Mouse (Mus musculus) forebrain, embryonic 12.5 days (tissue): ENCODE measurements at regions not wholly inside any gene's neighbourhood (a gene's known extent, or its start where the extent isn't known, plus 50 kb on each side); places are given as distances from the start of the nearest gene placed in this dataset.
"Not testable (repeated sequence)": the region's sequence is repeated elsewhere in the genome, so short reads cannot be mapped to it uniquely, and the experiment has no call there.

ENCODE experiments used
- ATAC-seq: fragments of 200-750 bp; cut with Nextera tagmentation; 2 replicates; pipeline ENCODE4 v1.8.0; 2017; ENCODE audit warnings: moderate TSS enrichment; ENCODE audit not compliant: low FRiP score
- H3K27ac ChIP-seq: fragments of 300-500 bp; sonication (generic); 2 replicates; pipeline ENCODE4 v1.5.1; 2016; ENCODE audit warnings: mild to moderate bottlenecking
- H3K27me3 ChIP-seq: fragments of 300-500 bp; sonication (generic); 2 replicates; pipeline ENCODE4 v1.6.1; 2016; ENCODE audit warnings: mild to moderate bottlenecking
- H3K36me3 ChIP-seq: fragments of 300-500 bp; sonication (generic); replicated peaks from 2 replicates; pipeline ENCODE4 v1.6.1; 2016; ENCODE audit warnings: mild to moderate bottlenecking
- H3K4me1 ChIP-seq: fragments of 300-500 bp; sonication (generic); 2 replicates; pipeline ENCODE4 v1.6.1; 2016
- H3K4me2 ChIP-seq: fragments of 300-500 bp; sonication (generic); 2 replicates; pipeline ENCODE4 v1.6.1; 2016; ENCODE audit warnings: mild to moderate bottlenecking, moderate library complexity
- H3K4me3 ChIP-seq: fragments of 300-500 bp; sonication (generic); replicated peaks from 2 replicates; pipeline ENCODE4 v1.5.1; 2016; ENCODE audit warnings: mild to moderate bottlenecking
- H3K9ac ChIP-seq: fragments of 300-500 bp; sonication (generic); 2 replicates; pipeline ENCODE4 v1.6.1; 2016; ENCODE audit warnings: mild to moderate bottlenecking
- H3K9me3 ChIP-seq: fragments of 300-500 bp; sonication (generic); 2 replicates; pipeline ENCODE4 v1.6.1; 2016
- WGBS: fragments of 180-500 bp; shearing (Covaris S2); methylation state at CpG from one replicate; pipeline ENCODE4 v1.1.7; 2016; 5-methylcytosine and 5-hydroxymethylcytosine counted together

DNA sequence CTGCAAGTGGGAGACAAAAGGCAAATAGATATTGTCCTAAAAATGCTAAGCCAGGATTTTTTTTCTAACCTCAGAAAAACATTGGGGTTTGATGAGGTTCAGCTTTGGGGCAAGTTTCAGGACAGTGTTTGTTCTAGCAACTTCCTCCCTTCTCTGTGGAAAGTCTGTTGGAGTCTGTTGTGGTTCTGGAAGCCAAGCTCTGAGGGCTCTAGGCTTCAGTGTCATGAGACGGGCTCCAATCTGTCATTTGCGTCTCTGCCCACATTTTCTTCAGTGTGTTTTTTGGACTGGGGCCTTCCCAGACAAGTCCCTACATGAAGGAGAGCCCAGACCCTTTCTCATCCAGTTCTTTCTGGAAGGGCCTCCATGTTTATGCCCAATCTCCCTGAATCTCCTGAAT lies 90.6 kb upstream of the Slc25a13 start:
- Histone ChIP-seq H3K9me3 (no peaks in the 10 kb centered on the region), H3K9ac (no peak overlapping the region), H3K36me3 (no peaks in the 10 kb centered on the region), H3K4me2 (no peak overlapping the region), H3K4me1 (0 out of 2 replicates have a peak, but pooled peaks cover 6% of the 10 kb centered on the region), H3K27me3 (peaks cover 12% of the 10 kb centered on the region), H3K27ac (no peak overlapping the region), H3K4me3 (no peak overlapping the region)
- 94% methylated on average over 2 of the region's 2 CpGs for WGBS
- no peak for ATAC-seq

DNA sequence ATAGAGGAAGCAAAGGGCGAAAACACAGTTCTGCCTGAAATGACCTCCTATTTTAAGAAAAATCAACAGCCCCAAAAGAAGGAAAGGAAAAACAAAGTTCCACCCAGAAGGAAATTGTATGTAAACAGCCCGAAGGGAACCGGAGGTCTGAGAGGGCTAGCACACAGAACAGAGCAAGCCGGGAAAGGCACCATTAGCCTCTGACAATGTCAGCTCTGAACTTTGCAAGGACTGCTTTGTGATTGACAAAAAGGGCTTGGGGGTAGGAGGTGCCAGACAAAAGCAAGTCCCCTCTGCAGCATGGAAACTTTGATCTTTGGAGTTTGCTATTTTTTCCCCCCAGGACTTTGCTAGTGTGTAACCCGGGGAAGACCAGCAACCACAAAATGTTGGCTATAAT lies 86.8 kb upstream of the Slc25a13 start:
- no peak overlapping the region for H3K4me2 ChIP-seq
- H3K4me1 ChIP-seq: peaks cover 11% of the 10 kb centered on the region; the same call in 1 of the 2 replicates
- no peak overlapping the region for H3K4me3 ChIP-seq
- H3K27ac ChIP-seq: no peak overlapping the region
- peaks cover 15% of the 10 kb centered on the region for H3K27me3 ChIP-seq
- no peak overlapping the region for H3K9ac ChIP-seq
- no peaks in the 10 kb centered on the region for H3K36me3 ChIP-seq
- no peak for ATAC-seq
- WGBS: 14% methylated on average over 5 of the region's 5 CpGs
- no peaks in the 10 kb centered on the region for H3K9me3 ChIP-seq

- 87% methylated on average over 6 of the region's 6 CpGs for WGBS
These were observed 84.1 kb upstream of the Slc25a13 start for GRCm38 (mm10) chr6:6301001-6301510.

GRCm38 (mm10) chr6:6298867-6299852 lies 82.2 kb upstream of the Slc25a13 start:
- 63% methylated on average over 14 of the region's 14 CpGs for WGBS
- H3K27me3 ChIP-seq: peaks cover 5% of the 10 kb centered on the region

More at GRCm38 (mm10) chr6:6301001-6301510, 84.1 kb upstream of the Slc25a13 start:
- no peak for ATAC-seq
- H3K27me3 ChIP-seq: peaks cover 5% of the 10 kb centered on the region
- H3K27ac ChIP-seq: no peak overlapping the region
- H3K4me2 ChIP-seq: no peak overlapping the region
- H3K9me3 ChIP-seq: no peaks in the 10 kb centered on the region
- H3K4me3 ChIP-seq: no peak overlapping the region
- H3K36me3 ChIP-seq: no peaks in the 10 kb centered on the region
- H3K4me1 ChIP-seq: peaks cover 11% of the 10 kb centered on the region; the same call in 1 of the 2 replicates
- H3K9ac ChIP-seq: no peak overlapping the region

DNA sequence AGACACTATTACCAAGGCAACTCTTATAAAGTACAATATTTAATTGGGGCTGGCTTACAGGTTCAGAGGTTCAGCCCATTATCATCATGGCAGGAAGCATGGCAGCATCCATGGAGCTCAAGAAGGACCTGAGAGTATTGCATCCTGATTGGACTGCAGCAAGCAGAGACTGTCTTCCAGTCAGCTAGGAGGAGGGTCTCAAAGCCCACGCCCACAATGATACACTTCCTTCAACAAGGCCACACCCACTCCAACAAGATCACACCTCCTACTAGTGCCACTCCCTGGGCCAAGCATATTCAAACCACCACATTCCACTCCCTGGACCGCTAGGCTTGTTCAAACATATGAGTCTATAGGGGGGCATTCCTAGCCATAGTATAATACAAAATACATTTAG lies 78.6 kb upstream of the Slc25a13 start:
- 89% methylated on average over 2 of the region's 2 CpGs for WGBS
- not testable (repeated sequence) for H3K4me3 ChIP-seq, ATAC-seq, H3K27ac ChIP-seq, H3K4me2 ChIP-seq, H3K27me3 ChIP-seq, H3K9me3 ChIP-seq, H3K9ac ChIP-seq, H3K36me3 ChIP-seq, H3K4me1 ChIP-seq

More at GRCm38 (mm10) chr6:6298867-6299852, 82.2 kb upstream of the Slc25a13 start:
- ATAC-seq: no peak
- no peak overlapping the region for H3K4me2 ChIP-seq
- H3K4me1 ChIP-seq: peaks cover 11% of the 10 kb centered on the region; the same call in 1 of the 2 replicates
- H3K4me3 ChIP-seq: no peak overlapping the region
- no peak overlapping the region for H3K27ac ChIP-seq
- no peak overlapping the region for H3K9ac ChIP-seq
- no peaks in the 10 kb centered on the region for H3K36me3 ChIP-seq
- H3K9me3 ChIP-seq: no peaks in the 10 kb centered on the region

- Histone ChIP-seq H3K9ac (no peak overlapping the region), H3K36me3 (no peaks in the 10 kb centered on the region), H3K4me3 (no peak overlapping the region), H3K4me2 (no peak overlapping the region), H3K4me1 (no peaks in the 10 kb centered on the region), H3K27ac (no peak overlapping the region), H3K27me3 (0 out of 2 replicates have a peak, but pooled peaks cover 4% of the 10 kb centered on the region), H3K9me3 (no peaks in the 10 kb centered on the region)
- 60% methylated on average over 3 of the region's 3 CpGs for WGBS
- no peak for ATAC-seq
These were observed 74.8 kb upstream of the Slc25a13 start for GRCm38 (mm10) chr6:6291781-6292180.

DNA sequence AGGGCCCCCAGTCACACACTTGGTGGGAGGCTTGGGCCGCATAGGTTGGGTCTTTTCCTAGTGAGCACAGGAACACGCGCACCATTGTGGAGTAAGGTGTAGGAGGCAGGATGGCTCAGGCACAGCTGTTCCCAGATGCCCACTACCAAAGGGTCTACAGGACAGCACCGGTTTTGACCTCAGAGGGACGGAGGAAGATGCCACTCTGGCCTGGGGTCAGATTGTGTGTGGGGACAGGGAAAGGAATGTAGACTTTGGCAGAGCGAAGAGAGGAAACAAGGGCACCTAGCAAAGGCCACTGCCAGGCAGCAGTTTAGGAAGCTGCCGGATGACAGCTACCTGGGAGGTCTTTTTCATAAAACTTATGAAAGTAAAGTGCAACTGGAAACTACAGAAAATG lies 73.5 kb upstream of the Slc25a13 start:
- Histone ChIP-seq H3K36me3 (no peaks in the 10 kb centered on the region), H3K4me3 (no peak overlapping the region), H3K9me3 (no peaks in the 10 kb centered on the region), H3K27me3 (0 out of 2 replicates have a peak, but pooled peaks cover 4% of the 10 kb centered on the region), H3K9ac (no peak overlapping the region), H3K4me2 (no peak overlapping the region), H3K27ac (no peak overlapping the region), H3K4me1 (no peaks in the 10 kb centered on the region)
- WGBS: 93% methylated on average over 7 of the region's 7 CpGs
- no peak for ATAC-seq

- no peak overlapping the region for H3K9ac ChIP-seq
- no peak overlapping the region for H3K4me3 ChIP-seq
- H3K9me3 ChIP-seq: no peaks in the 10 kb centered on the region
- peak; percentile 63; the same call in 1 of the 2 replicates for ATAC-seq
- H3K4me1 ChIP-seq: no peaks in the 10 kb centered on the region
- 0 out of 2 replicates have a peak, but pooled peaks cover 4% of the 10 kb centered on the region for H3K27me3 ChIP-seq
- no peak overlapping the region for H3K27ac ChIP-seq
- no peak overlapping the region for H3K4me2 ChIP-seq
- no peaks in the 10 kb centered on the region for H3K36me3 ChIP-seq
- WGBS: 25% methylated on average over 6 of the region's 6 CpGs
These were observed 72.8 kb upstream of the Slc25a13 start for GRCm38 (mm10) chr6:6289806-6290205.

DNA sequence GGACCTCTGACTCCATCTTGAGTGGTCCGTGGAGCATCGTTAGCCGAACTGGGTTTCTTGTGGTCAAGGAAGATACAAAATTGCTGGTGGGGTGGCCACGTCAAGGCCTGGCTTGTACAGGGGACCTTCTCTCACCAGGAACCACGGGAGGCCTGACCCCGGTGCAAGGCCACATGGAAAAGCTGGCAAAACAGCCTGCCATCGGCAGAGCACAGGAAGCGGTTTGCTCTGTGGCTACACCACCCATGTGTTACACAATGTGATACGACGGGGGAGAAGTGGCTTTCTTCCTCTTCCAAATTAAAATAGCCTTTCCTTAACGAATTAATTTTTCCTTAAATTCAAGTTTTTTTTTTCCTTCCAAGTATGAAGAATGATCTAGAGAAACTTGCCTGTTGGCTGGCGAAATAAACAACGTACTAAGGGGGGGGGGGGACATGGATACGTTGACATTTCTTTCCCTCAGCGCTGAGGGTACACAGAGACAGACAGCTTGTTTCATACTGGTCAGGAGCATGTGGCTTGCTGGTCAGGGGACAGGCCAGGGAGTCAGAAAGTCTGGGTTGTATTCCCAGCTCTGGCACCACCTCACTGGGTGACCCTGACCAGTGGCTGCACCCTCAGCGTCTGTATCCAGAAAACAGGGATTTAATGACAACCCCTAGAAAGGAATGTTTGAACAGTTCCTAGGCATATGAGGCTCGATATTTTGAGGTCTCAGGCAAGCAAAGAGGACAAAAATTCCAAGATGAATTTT lies 64.0 kb upstream of the Slc25a13 start:
- H3K27ac ChIP-seq: no peak overlapping the region
- no peaks in the 10 kb centered on the region for H3K36me3 ChIP-seq
- ATAC-seq: no peak
- H3K9me3 ChIP-seq: no peaks in the 10 kb centered on the region
- no peaks in the 10 kb centered on the region for H3K4me1 ChIP-seq
- H3K4me2 ChIP-seq: no peak overlapping the region
- 91% methylated on average over 17 of the region's 17 CpGs for WGBS
- H3K27me3 ChIP-seq: no peaks in the 10 kb centered on the region
- no peak overlapping the region for H3K9ac ChIP-seq
- no peak overlapping the region for H3K4me3 ChIP-seq

DNA sequence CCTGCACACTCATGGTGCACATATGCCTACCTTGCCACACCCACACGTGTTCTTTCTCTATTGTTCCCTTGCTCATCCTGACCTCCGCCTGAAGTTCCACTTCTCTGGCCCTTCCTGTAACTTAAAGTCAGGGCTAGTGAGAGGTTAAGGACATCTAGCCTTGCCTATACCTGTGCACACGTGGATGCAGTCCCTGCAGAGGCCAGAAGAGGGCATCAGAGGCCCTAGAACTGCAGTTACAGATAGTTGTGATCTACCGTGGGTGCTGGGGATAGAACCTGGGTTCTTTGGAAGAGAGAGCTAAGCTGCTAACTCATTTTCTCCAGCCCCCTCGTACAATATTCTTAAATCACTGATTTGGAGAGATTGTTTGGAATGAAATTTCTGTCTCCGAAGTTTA lies 62.7 kb upstream of the Slc25a13 start:
- Histone ChIP-seq H3K36me3 (no peaks in the 10 kb centered on the region), H3K27me3 (no peaks in the 10 kb centered on the region), H3K4me3 (no peak overlapping the region), H3K4me2 (no peak overlapping the region), H3K4me1 (no peaks in the 10 kb centered on the region), H3K27ac (no peak overlapping the region), H3K9ac (no peak overlapping the region), H3K9me3 (no peaks in the 10 kb centered on the region)
- no peak for ATAC-seq
- 79% methylated on average over 6 of the region's 6 CpGs for WGBS

DNA sequence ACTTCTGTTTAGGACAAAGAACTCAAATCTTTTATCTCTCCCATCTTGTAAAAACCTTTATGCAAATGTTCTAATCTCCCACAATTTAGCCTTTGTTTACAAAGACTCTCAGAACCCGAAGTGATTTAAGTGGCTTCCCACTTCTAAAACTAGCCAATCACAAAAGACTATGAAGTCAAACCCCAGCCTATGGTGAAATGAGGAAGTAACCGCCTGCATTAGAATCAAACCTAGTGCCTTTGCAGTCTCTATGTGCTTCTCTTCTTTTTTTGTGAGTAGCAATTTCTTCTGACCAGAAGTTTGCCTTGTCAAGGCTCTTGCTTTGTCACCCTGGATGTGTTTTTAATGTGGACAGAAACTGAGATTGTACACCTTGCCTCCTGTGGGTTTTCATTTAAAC lies 53.6 kb upstream of the Slc25a13 start:
- Histone ChIP-seq H3K36me3 (no peaks in the 10 kb centered on the region), H3K4me2 (no peak overlapping the region), H3K4me1 (no peaks in the 10 kb centered on the region), H3K9me3 (no peaks in the 10 kb centered on the region), H3K27me3 (no peaks in the 10 kb centered on the region), H3K27ac (no peak overlapping the region), H3K4me3 (no peak overlapping the region), H3K9ac (no peak overlapping the region)
- WGBS: 30% methylated on average over 2 of the region's 2 CpGs
- no peak for ATAC-seq
